Mouse (Mus musculus): ENCODE data around the gene Birc5. TPM values are rescaled to one million over a fixed set of nuclear protein-coding genes. Genes with fewer than 3 reads are reported as not detected.
"Not testable (repeated sequence)": the region's sequence is repeated elsewhere in the genome, so short reads cannot be mapped to it uniquely, and the experiment has no call there.

Gene Birc5
- polyA plus RNA-seq, 1 experiment from 2014 or later = 373 TPM

DNA sequence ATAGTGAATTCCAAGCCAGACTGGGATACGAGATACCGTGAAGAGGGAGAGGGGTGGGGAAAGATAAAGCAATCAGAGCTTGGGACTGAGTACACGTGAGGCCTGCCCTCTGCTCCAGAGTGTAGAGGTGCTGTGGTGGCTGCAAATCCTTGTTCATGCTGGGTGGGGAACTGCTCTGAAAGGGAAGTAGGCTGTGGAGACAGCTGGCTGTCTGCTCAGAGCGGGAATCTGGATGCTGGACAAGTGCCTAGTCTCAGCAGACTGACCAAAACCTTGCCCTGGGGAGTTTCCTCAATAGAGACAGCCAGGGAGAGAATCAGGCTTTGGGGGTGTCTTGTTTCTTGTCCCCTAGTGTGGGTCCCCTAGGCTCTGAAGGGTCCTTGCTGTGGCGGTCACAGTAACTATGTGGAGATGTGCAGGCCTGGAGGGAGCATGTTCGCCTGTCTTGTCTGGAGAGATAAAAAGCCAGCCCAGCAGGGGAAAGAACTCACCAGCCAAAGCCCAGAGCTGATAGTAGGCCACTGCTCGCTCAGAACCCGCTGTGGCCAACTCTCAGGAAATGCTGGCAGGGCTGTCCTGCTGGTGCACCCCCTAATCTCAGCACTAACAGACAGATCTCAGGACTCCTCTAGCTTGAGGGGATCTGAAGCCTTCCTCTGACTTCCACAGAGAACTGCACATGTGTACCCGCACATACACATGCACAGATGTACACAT, 20.0 kb upstream of the Birc5 start:
- Histone ChIP-seq H3K4me1 (peaks cover 89% of the 10 kb centered on the region), H3K36me3 (peaks cover 3% of the 10 kb centered on the region), H3K4me3 (no peak overlapping the region), H3K27me3 (replicated peaks) (no peaks in the 10 kb centered on the region), H3K9ac (peak overlapping the region; percentile 23), H3K9me3 (replicated peaks) (no peaks in the 10 kb centered on the region), H3K4me2 (peak overlapping the region; percentile 82), H3K27ac (peak overlapping the region; percentile 87)
- 13% methylated on average over 9 of the region's 9 CpGs for WGBS (ENCODE audit: insufficient replicate concordance)
- peak; percentile 43 for ATAC-seq

- WGBS (ENCODE audit: insufficient replicate concordance) = 64% methylated on average over 2 of the region's 2 CpGs
- H3K4me2 ChIP-seq = peak overlapping the region; percentile 82
- no peaks in the 10 kb centered on the region for H3K27me3 ChIP-seq (replicated peaks)
- peak overlapping the region; percentile 87 for H3K27ac ChIP-seq
- H3K4me1 ChIP-seq = peaks cover 91% of the 10 kb centered on the region
- peak overlapping the region; percentile 23; the same call in 1 of the 2 replicates for H3K9ac ChIP-seq
- H3K36me3 ChIP-seq = no peaks in the 10 kb centered on the region
- no peak for ATAC-seq
- H3K9me3 ChIP-seq (replicated peaks) = no peaks in the 10 kb centered on the region
- no peak overlapping the region for H3K4me3 ChIP-seq
Measured at GRCm38 (mm10) chr11:117829671-117830215, 19.3 kb upstream of the Birc5 start.

DNA sequence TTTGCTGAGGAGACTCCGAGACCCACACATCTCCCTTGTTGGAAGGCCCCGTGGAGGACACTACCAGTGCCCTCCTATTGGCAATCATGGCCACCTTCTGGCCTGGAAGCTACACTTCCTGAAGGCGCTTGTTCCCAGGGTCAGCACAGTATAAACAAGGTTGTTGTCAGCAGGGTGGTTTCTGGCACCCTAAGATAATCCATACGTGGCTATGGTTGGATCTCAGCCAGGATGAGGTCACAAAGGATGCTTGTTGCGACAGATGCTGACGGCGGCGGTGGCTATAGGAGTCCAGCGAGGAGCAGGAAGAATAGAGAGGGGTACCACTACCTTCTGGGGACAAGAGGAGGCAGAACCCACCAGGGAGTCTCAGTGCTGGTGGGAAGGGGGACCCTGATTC, 18.6 kb upstream of the Birc5 start:
- no peak overlapping the region for H3K9ac ChIP-seq
- WGBS (ENCODE audit: insufficient replicate concordance) = 68% methylated on average over 9 of the region's 9 CpGs
- H3K4me2 ChIP-seq = no peak overlapping the region
- no peaks in the 10 kb centered on the region for H3K9me3 ChIP-seq (replicated peaks)
- H3K4me1 ChIP-seq = peaks cover 90% of the 10 kb centered on the region
- ATAC-seq = no peak
- peak overlapping the region; percentile 87 for H3K27ac ChIP-seq
- no peaks in the 10 kb centered on the region for H3K27me3 ChIP-seq (replicated peaks)
- no peaks in the 10 kb centered on the region for H3K36me3 ChIP-seq
- no peak overlapping the region for H3K4me3 ChIP-seq

DNA sequence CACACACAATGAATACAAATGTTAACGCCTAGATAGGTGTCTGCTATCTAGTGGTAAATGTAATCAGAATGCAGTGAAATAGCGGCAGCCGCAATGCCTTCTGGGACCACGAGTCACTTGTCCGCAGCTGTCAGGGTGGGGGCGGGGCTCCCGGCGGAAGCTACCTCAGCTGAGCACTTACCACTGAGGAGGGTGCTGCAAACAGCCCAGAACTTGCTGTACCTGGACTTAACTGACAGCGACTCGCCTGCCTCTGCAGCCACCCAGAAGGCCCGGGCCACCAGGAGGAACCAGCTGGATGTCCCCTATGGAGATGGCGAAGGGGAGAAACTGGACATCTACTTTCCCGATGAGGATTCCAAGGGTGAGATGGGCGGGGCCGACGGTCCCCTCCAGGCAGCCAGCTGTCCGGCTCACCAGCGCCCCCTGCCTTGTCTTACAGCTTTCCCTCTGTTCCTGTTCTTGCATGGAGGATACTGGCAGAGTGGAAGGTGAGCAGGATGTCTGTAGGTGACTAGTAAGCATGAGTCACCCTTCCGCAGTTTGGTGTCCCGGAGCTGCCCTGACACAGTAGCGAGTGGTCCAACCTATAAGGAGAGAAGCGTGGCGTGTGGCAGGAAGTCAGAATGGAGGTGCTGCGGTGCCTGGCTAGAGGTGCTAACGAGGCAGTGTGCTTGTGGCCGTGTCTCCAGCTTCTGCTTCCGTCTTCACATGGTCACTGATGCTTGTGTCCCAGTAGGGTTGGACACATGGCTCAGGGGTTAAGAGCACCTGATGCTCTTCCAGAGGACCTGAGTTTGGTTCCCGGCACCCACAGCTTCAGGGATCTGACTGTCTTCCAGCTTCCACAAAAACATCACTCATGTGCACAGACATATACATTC, 16.7 kb upstream of the Birc5 start:
- H3K27ac ChIP-seq = peak overlapping the region; percentile 75
- H3K27me3 ChIP-seq (replicated peaks) = no peaks in the 10 kb centered on the region
- peak; percentile 85 for ATAC-seq
- H3K4me1 ChIP-seq = peaks cover 92% of the 10 kb centered on the region
- peak overlapping the region; percentile 39 for H3K9ac ChIP-seq
- no peaks in the 10 kb centered on the region for H3K9me3 ChIP-seq (replicated peaks)
- H3K36me3 ChIP-seq = no peaks in the 10 kb centered on the region
- H3K4me2 ChIP-seq = peak overlapping the region; percentile 70
- peak overlapping the region; percentile 53 for H3K4me3 ChIP-seq
- 11% methylated on average over 28 of the region's 28 CpGs for WGBS (ENCODE audit: insufficient replicate concordance)

- not testable (repeated sequence) for H3K9ac ChIP-seq; H3K9me3 ChIP-seq (replicated peaks); H3K36me3 ChIP-seq; ATAC-seq; H3K4me2 ChIP-seq; H3K27ac ChIP-seq; H3K27me3 ChIP-seq (replicated peaks); H3K4me3 ChIP-seq
- H3K4me1 ChIP-seq = peaks cover 92% of the 10 kb centered on the region
- WGBS (ENCODE audit: insufficient replicate concordance) = 72% methylated on average over 6 of the region's 6 CpGs
Measured at GRCm38 (mm10) chr11:117833509-117833908, 15.5 kb upstream of the Birc5 start.

DNA sequence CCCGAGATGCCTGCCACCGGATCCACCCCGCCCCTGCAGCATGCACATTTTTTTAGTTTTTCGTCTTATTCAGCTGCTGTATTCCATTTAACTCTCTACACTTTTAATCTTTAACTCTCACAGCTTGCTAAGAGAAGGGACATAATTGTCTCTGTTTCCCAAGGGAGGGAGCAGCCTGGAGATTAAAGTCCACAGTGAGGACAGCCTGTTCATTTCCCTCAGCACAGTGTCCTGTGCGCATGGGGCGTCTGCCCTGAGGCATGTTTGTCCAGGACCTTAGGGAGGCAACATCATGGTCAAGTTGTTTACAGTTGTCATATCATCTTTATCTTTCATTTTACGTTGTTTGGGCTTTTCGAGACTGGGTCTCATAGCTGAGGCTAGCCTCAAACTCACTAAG, 15.0 kb upstream of the Birc5 start:
- no peaks in the 10 kb centered on the region for H3K27me3 ChIP-seq (replicated peaks)
- no peak overlapping the region for H3K9ac ChIP-seq
- H3K27ac ChIP-seq = no peak overlapping the region
- 84% methylated on average over 8 of the region's 8 CpGs for WGBS (ENCODE audit: insufficient replicate concordance)
- no peaks in the 10 kb centered on the region for H3K36me3 ChIP-seq
- H3K4me1 ChIP-seq = peaks cover 92% of the 10 kb centered on the region
- no peak for ATAC-seq
- no peak overlapping the region for H3K4me3 ChIP-seq
- no peak overlapping the region for H3K4me2 ChIP-seq
- no peaks in the 10 kb centered on the region for H3K9me3 ChIP-seq (replicated peaks)

DNA sequence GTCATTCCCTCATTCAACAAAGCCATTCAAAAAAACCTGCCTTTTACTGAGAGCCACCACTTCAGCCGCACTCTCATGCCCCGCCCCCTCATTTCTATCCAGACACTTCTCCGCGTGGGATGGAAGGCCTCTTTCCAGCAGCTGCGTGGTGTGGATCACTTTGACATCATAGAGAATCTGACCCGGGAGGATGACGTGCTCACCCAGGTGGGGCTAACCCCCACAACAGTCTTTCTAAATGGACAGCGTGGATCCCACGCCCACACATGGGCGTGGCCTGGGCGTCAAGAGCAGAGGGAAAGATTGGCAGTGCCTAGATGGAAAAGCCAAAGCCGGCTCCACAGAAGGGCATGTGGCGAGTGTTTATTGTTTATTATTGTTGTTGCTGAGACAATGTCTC, 12.7 kb upstream of the Birc5 start:
- Histone ChIP-seq H3K27ac (peak overlapping the region; percentile 93), H3K9me3 (replicated peaks) (no peaks in the 10 kb centered on the region), H3K4me3 (0 out of 2 replicates have a peak overlapping the region, but pooled peaks have one; percentile 3), H3K4me1 (peaks cover 92% of the 10 kb centered on the region), H3K9ac (no peak overlapping the region; the same call in 1 of the 2 replicates), H3K36me3 (no peaks in the 10 kb centered on the region), H3K4me2 (peak overlapping the region; percentile 59), H3K27me3 (replicated peaks) (no peaks in the 10 kb centered on the region)
- WGBS (ENCODE audit: insufficient replicate concordance) = 25% methylated on average over 13 of the region's 13 CpGs
- ATAC-seq = no peak

GRCm38 (mm10) chr11:117838572-117838971, 10.5 kb upstream of the Birc5 start:
- ATAC-seq = peak; percentile 98
- Histone ChIP-seq H3K4me2 (peak overlapping the region; percentile 57), H3K4me1 (peaks cover 74% of the 10 kb centered on the region), H3K36me3 (no peaks in the 10 kb centered on the region), H3K4me3 (no peak overlapping the region), H3K27me3 (replicated peaks) (no peaks in the 10 kb centered on the region), H3K9ac (peak overlapping the region; percentile 45), H3K27ac (peak overlapping the region; percentile 93), H3K9me3 (replicated peaks) (no peaks in the 10 kb centered on the region)
- 31% methylated on average over 2 of the region's 2 CpGs for WGBS (ENCODE audit: insufficient replicate concordance)

DNA sequence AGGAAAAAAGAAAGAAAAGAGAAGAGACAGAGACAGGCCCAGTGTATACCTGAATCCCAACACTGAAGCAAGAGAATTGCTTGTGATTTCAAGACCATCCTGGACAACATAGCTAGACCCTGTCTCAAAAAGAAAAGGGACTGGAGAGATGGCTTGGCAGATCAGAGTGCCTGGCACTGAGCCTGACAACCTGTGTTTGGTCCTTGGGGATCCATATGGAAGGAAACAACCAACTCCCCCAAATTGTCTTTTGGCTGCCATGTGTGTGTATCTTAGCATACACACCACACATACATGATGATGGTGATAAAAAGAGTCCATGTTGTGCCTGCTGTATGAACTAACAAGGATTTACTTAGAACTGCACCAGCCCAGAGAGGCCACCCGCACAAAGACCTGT, 10.0 kb upstream of the Birc5 start:
- Histone ChIP-seq H3K4me1 (peaks cover 70% of the 10 kb centered on the region), H3K27me3 (replicated peaks) (no peaks in the 10 kb centered on the region), H3K27ac (peak overlapping the region; percentile 93), H3K36me3 (no peaks in the 10 kb centered on the region), H3K9ac (peak overlapping the region; percentile 45), H3K9me3 (replicated peaks) (no peaks in the 10 kb centered on the region), H3K4me3 (no peak overlapping the region), H3K4me2 (peak overlapping the region; percentile 57)
- ATAC-seq = no peak
- 43% methylated on average over 1 of the region's 1 CpGs for WGBS (ENCODE audit: insufficient replicate concordance)

DNA sequence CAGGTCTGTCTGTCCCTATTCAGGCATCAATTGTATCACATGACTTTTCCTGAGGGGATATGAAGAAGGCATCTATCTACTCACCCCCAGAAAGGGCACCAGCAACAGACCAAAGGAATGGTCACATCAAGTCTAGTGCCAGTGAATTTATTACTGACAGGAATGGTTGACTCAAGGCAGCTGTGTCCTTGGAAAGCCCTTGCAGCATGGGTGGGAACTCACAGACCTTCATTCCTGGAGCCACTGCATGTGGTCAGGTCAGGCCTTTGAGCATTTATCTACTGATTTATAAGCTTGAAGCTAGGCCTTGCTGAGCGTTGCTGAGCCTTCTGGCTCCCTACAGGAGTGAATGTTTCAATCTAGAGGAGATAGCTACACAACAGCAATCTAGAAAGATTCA, 8.1 kb upstream of the Birc5 start:
- 59% methylated on average over 1 of the region's 1 CpGs for WGBS (ENCODE audit: insufficient replicate concordance)
- Histone ChIP-seq H3K27me3 (replicated peaks) (no peaks in the 10 kb centered on the region), H3K27ac (peak overlapping the region; percentile 57), H3K4me3 (no peak overlapping the region), H3K36me3 (no peaks in the 10 kb centered on the region), H3K4me2 (no peak overlapping the region), H3K4me1 (peaks cover 59% of the 10 kb centered on the region), H3K9me3 (replicated peaks) (no peaks in the 10 kb centered on the region), H3K9ac (peak overlapping the region; percentile 37; the same call in 1 of the 2 replicates)
- ATAC-seq = no peak

- Histone ChIP-seq H3K9me3 (replicated peaks) (no peaks in the 10 kb centered on the region), H3K4me2 (no peak overlapping the region), H3K9ac (no peak overlapping the region), H3K4me1 (peaks cover 56% of the 10 kb centered on the region), H3K27me3 (replicated peaks) (no peaks in the 10 kb centered on the region), H3K36me3 (no peaks in the 10 kb centered on the region), H3K27ac (no peak overlapping the region), H3K4me3 (no peak overlapping the region)
- ATAC-seq = no peak
- WGBS (ENCODE audit: insufficient replicate concordance) = 61% methylated on average over 2 of the region's 2 CpGs
Measured at GRCm38 (mm10) chr11:117843434-117843833, 5.6 kb upstream of the Birc5 start.

- no peaks in the 10 kb centered on the region for H3K27me3 ChIP-seq (replicated peaks)
- 45% methylated on average over 2 of the region's 2 CpGs for WGBS (ENCODE audit: insufficient replicate concordance)
- no peak overlapping the region for H3K9ac ChIP-seq
- H3K9me3 ChIP-seq (replicated peaks) = no peaks in the 10 kb centered on the region
- H3K4me1 ChIP-seq = peaks cover 44% of the 10 kb centered on the region
- ATAC-seq = no peak
- peak overlapping the region; percentile 57 for H3K27ac ChIP-seq
- H3K36me3 ChIP-seq = no peaks in the 10 kb centered on the region
- no peak overlapping the region for H3K4me3 ChIP-seq
- H3K4me2 ChIP-seq = no peak overlapping the region
Measured at GRCm38 (mm10) chr11:117844997-117845396, 4.1 kb upstream of the Birc5 start.
